Mouse (Mus musculus): ENCODE data around the gene Ghr.

DNA sequence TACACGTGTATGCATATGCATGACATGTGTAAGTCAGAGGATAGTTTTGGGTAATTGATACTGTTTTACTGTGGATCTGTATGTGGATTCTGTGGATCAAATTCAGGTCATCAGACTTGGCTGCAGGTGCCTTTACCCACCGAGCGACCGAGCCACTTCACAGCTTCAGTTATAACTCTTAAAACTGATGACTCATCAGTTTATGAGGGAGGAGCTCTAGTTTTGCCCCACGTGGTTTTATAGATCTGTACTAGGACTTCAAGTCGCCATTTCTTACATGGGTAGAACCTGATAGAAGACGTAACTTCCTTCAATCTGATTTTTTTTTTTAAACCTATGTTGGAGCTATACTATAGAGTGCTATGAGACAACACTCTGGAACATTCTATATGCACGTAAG, 285.7 kb downstream of the Ghr start:
- TF ChIP-seq CTCF (IDR thresholded peaks at IDR 0.05) (no peak), EP300 (IDR thresholded peaks at IDR 0.05) (no peak)

Data from lung, postnatal 0 days (tissue).